Mouse (Mus musculus) G1E (cell line): Measurements from ENCODE around the gene Fcho2.

Experiments used
- CTCF ChIP-seq: IDR thresholded peaks from 2 replicates; pipeline ENCODE4 v1.5.1; 2012; ENCODE audit warnings: low read depth, low read length, inconsistent platforms, mixed read lengths
- POLR2AphosphoS5 ChIP-seq: IDR thresholded peaks from 2 replicates; pipeline ENCODE4 v1.6.1; 2012; ENCODE audit warnings: low read depth, low read length, inconsistent platforms; ENCODE audit not compliant: insufficient replicate concordance

- TF ChIP-seq CTCF (no peak), POLR2AphosphoS5 (no peak)
Observed at GRCm38 (mm10) chr13:98814275-98815040, 791 bp downstream of the Fcho2 start.
